Mouse (Mus musculus): ENCODE measurements around the gene 4931422A03Rik.

DNA sequence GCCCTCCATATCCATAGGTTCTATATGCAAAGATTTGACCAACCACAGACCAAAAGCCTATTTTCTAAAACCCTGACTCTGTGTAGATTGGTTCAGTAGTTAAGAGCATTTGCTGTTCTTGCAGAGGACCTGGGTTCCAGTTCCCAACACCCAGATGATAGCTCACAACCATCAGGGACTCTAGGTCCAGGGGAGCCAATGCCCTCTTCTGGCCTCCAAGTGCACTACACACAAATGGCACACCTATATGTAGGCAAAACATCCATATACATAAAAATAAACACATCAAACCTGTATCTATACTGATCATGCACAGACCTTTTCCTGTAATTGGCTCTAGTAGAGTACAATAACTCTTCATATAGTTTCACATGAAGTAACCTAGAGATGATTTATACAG, 36.9 kb downstream of the 4931422A03Rik start:
- TF ChIP-seq CTCF (conservative IDR thresholded peaks at IDR 0.05; ENCODE audit: low read length) (peak; percentile 36; the same call in 1 of the 2 replicates), POU5F1 (IDR thresholded peaks at IDR 0.05; ENCODE audit: borderline replicate concordance, low read length) (no peak), NANOG (IDR thresholded peaks at IDR 0.05; ENCODE audit: borderline replicate concordance, low read length) (no peak)

Measured in E14TG2a.4 (cell line).